Mouse (Mus musculus) cerebellum, adult 11 months (tissue): ENCODE measurements around the gene Aup1.

Experiments
- DNase-seq: peaks from one replicate; pipeline ENCODE4 v3.0.0; 2022

The Aup1 gene

DNA sequence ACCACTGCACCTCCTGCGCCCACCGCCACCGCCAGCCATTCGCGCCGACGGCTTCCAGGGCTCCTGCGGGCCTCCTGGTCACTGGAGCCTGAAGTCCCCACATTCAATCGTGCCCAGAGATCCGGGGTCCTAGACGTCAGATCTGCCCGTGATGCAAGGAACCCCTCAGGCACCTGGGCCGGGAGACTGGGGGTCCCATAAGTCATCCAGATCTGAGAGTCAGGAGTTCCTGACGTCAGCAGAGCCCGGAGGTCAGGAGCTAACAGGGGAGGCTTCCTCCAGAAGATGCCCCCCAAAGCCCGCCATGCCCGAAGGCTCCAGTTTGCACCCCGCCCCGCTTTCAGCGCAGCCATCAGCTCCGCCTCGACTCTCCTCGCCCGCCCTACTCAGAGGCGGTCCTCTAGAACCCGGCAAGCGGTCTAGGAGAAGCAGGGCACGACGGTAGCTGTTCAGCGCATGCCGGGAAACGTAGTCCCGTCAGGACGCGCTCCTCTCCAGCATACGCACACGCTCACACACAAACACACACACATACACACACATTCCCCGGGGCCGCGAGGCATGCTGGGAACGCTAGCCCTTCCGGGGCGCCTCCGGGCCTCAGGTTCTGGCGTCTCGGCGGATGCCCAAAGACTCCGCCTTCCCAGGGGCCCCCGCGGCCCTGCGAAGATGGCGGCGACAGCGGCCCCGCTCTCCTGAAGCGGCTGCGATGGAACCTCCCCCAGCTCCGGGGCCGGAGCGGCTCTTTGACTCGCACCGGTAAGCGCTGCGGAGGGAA lies at the start of gene Aup1:
Aup1 (plus strand) TSS at position 448 of the 778 bp plus-strand sequence.
- peak; percentile 94 for DNase-seq

DNA sequence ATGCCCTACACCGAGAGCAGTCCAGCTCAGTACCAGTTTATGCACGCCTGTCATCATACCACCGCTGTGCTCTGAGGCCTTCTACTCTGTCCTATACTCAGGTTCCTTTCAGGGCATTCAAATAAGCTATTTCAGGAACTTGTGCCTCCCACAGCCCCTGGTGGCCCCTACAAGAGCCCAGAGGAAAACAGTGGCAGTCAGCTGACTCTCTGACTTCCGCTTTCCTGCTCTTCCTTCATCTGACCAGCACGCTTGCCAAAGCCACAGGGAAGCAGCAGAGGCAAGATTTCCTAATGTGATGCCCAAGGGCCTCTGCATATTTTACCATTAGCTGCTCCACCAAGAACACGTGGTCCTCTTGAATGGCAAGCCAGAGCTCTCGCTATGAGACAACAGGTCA lies 49.4 kb upstream of the Aup1 start:
- DNase-seq = no peak

DNA sequence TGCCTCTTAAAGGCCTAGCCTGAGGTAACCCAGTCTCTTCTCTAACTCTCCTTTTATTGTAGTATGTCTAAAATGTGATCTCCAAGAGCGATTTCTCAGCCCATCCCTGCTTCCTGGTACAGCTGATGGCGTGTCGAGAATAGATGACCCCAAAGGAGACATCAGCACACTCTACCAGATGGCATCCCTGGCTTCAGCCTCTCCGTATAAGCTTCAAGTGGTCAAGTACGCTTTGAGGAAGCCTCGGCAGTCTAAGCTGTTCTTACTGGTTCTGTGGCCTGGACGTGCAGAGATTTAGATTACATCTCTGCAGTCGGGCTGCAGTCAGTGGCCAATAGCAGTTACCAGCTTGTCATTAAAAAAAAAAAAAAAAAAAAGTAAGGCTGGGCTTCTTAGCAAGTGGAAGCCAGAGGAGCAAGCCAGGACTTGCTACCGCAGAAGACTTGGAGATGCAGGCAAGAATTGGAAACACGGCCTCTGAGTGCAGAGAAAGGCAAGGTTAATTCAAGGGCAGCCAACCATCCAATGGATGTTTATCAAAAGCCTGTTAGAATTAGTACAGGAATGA lies 48.8 kb upstream of the Aup1 start:
- no peak for DNase-seq

DNA sequence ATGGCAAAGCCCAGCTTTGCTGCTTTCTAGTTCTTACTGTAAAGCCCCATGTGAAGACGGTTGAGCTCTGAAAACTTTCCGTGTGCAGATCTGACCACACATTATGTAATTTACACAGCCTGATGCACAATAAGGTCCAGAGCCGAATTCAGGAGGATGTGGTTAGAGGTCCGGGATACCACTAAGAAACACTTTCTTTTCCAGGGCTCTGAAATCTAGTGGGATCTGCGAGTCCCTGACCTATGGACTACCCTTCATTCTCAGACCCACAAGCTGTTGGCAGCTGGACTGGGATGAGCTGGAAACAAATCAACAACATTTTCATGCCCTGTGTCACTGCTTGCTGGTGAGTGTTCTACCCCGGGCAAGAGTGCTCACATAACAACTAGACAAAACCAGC lies 48.2 kb upstream of the Aup1 start:
- no peak for DNase-seq

DNA sequence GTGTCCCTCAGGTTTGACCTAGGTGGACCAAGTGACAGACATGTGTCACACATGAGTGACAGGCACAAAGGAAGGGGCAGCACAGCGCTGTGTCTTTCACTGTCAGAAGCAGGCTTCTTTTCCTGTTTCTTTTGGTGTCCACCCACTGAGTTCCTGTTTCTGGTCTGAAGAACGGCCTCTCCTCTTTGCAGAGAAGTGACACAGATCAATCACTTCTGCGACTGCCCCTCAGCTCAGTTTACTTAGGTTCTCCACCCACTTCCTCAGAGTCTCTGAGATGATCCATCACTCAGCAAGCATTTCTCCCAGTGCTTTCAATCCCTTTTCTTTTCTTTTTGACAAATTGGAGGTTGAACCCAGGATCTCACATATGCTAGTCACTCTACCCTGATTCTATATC lies 45.7 kb upstream of the Aup1 start:
- no peak for DNase-seq

DNA sequence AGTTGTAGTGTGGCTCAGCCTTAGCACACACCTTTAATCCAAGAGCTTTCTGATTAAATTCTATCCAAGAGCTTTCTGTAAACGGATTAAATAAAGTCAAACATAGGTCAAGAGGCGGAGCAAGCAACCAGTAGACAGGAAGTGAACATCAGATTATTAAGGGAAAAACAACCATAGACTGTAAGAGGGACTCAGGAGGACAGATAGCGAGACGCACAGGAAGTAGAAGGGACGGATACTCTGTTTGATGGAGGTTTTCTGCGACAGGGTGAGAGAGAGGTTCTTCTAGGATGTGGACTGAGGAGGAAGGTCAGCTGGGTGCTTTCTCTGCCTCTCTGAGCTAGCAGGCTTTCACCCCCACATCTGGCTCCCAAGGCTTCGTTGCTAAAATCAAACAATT lies 44.3 kb upstream of the Aup1 start:
- no peak for DNase-seq

DNA sequence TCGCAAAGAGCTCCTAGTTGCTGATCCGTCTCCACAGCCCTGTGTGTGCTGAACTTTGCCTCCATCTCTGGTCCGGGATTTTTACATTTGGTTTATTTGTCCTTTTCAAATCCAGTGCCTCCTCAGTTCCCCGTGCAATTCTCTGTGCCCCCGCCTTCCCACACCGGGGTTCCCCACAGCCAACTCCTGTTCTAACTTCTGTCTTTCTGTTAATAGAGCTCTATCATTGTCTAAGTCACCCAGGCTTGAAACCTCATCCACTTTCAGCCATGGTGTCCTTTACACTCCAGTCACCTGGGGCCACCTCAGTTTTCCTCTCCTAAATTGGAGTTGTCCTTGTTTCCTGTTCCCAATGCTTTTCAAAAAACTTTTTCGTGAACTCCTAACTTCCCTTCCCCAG lies 43.1 kb upstream of the Aup1 start:
- DNase-seq = no peak

DNA sequence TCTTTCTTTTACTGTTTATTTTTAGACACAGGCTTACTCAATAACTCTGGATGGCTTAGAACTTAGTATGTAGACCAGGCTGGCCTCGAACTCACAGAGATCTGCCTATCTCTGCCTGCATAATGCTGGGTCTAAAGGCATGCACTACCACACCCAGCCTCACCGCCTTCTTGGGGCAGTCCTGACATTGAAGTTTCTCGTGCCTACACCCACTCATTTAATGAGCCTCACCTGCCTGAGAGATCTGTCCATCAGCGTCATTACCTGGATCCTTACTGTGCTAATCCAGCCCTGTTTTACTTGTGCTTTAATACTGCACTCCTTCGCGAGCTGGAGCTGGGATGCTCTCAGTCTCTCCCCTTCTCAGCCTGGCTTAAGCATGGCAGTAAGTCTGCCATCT lies 42.6 kb upstream of the Aup1 start:
- no peak for DNase-seq

DNA sequence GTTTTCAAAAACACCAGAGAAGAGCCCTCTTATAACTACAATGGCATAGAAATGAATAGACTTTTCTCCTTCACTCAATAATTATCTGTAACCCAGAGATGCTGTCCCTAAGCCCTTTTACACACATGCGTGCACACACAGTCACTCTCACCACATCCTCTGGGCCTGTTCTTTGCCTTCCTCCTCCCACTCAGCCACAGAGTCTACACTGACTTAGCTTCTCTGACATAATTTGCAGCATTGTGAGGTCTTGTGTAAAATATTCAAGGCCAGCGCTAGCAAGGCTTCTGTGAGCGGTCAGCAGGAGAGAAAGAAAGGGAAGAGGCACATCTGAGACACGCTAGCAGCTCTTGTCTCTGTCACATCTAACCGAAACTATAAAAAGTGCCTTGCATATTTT lies 40.9 kb upstream of the Aup1 start:
- no peak for DNase-seq

DNA sequence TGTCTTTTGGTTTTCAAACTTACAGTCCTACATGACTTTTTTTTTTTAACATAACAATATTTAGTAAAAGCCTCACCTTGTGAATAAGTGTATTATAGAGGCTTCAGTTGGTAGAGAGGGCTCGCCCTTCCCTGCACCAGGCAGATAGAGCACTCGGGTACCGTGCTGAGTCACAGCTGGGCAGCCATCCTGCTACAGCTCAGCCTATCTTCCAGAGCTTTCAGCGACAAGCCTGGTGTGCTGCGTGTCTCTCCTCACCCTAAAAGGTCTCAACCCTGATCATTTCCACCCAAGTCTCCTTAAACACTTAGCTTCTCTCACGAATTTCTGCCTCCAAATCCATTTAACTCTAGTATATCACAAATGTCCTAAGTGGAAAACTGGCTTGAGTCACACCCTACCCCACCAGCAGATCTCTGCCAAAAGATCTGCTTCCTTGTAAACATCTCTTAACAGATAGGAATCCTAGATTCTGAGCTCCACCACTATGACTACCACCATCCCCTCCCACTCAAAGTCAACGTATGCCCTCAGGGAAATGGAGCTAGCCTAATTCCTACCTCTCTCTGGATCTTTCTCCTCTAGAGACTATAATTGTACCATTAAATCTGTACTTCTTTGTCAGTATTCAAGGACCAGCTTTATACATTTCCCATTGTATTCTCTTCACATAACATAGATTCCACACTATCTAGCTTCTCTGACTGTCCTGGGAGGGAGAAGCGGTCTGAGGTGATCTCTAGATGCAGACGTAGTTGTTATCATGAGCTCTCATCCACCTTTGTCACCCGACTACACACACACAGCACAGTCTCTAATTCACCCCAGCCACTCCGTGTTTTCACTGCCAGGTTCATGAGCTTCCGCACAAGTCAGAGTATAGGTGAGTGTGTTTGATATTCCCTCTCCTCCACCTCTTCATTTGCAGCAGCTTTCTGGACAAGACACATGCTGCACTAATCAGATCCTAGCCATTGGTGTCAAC lies 39.5 kb upstream of the Aup1 start:
- no peak for DNase-seq

DNA sequence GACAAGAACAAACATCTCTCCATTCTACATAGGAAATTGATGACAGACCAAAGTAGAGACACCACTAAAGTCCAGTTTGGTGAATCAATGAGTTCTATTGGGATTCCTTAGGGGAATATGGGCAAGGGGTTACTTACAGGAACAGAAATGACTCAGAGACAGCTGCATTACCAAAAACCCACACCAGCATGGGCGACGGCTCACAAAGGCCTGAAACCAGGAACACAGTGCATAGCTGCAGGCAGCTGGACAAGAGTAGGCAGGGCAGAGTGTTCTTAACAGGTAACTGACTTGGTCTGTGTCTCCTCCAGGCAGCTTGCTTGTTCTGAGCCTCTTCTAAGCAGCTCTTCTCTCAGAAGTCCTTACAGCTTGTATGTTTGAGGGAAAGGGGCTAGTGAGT lies 38.6 kb upstream of the Aup1 start:
- no peak for DNase-seq

DNA sequence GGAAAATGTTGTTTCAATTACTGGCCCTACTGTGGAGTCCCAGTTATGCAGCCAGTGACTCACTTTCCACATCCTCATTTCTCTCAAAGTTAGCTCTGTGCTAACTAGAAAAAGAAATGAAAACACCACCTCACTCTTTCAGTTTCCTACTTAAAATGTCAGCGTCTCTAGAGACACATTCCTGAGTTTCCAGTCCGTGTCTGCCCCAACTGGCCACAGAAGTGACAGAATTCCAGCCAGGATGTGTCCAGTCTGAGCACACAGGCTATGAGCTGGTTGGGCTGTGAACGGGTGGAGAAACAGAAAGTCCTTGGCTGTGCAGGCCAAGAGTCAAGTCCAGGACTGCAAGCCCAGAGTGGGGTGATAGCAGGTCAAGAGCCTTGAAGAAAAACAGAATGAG lies 37.1 kb upstream of the Aup1 start:
- DNase-seq = no peak

DNA sequence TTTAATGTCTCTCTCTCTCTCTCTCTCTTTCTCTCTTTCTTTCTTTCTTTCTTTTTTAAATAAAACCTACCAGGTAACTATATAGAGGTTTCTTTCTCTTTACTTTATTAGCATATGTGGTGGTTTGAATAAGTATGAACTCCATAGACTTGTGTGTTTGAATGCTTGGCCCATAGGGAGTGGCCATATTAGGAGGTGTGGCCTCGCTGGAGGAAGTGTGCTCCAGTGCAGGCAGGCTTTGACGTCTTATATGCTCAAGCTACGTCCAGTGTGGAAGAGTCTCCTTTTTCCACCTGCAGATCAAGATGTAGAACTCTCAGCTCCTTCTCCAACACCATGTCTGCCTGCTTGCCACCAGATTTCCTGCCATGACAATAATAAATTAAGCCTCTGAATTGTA lies 35.3 kb upstream of the Aup1 start:
- DNase-seq = no peak

DNA sequence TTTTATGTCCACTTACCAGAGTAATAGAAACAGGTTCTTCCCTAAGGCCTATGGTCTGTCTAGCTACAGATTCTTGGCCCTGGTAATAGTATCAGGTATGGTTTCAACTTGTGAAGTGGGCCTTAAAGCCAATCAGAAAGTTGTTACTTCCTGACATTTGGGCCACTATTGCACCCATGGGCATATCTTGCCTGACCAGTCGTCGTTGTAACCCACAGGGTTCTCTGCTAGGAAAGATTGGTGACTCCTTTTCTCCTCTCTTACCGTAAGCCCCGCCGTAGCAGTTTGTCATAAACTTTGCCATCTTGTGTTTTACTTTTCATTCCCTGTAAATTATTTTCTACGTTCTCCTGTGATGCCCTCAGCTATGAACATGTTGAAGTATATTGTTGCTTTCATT lies 34.2 kb upstream of the Aup1 start:
- DNase-seq = no peak

DNA sequence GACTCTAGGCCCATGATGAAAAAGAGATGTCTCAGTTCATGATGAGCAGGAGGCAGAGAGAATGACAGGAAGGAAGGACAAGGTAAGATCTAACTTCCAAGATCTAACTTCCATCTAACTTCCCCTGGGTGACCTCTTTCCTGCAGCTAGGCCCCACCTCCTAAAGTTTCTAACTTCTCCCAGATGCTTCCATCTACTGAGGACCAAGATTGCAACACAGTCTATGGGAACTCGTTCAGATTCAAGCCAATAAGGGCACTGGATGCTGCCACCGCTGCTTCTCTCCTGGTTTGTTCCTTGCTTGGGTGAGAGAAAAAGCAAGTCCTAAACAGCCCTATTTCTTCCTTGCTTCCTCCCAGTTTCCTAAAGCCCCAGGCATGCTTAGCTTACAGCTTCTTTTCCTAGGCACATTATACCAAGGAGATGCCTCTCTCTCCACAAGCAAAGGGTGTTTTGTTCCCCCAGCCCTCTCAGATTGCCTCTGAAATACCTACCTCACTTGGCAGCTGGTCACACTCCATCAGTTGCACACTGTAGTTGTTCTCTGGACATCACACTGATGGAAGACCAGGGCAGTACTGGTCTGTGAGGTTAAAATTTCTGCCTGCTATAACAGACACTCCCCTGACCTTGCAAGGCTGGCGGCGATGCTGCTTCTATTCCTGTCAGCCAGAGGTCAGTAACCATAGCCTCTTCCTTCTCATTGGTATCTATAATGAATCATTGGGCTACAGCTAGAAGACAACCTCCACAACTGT lies 33.3 kb upstream of the Aup1 start:
- no peak for DNase-seq

DNA sequence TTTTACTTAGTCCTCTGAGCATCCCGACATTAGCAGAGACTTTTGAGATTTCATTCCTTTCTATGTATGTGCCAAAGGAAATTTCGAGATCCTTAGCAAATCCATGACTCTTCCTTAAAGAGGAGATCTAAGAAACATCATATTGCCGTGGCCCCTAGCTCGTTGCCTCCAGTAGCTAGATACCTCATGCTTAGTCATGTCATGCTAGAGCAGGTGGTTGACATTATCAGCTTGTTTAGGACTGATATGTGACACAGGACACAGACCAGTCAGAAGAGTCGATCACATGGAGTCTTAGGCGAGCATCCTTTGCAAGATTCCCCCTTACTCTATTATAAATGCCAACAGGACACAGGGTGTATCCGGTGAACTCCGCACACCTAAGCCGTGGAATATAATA lies 31.3 kb upstream of the Aup1 start:
- no peak for DNase-seq

DNA sequence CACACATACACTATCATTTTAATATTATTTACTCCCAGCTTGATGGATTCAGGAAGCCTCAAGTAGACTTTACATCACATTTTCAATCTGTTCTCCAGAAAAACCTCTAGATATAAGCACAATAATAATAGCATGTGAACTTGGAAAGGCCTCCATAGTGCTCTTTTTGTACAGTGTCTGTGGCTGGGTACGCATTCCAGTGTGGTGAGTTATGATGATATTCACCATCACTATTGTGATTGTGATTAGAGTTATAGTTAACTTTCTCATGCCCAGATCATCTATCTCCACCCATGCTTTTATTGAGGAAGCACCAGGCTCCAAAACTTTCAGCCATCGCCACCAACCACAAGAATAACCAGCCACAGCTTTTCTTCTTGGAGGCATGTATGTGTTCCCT lies 30.5 kb upstream of the Aup1 start:
- no peak for DNase-seq

DNA sequence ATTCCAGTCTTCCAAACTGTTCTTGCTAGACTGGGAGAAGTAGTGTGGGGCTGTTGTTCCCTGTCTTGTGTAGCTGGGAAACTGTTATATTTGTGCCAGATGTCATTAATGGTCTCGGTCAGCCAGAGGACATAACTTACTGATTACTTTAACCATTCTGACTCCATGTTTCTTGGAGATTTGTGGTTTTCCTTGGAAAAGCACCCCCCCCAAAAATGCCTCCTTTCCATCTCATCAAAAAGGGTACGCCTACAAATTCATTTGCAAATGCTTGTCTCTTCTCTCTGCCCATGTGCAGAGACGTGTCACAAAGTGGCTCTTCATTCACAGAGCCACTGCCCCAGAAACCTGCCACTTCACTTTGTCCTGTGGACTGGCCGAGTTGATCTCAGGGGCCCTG lies 29.9 kb upstream of the Aup1 start:
- DNase-seq = no peak

DNA sequence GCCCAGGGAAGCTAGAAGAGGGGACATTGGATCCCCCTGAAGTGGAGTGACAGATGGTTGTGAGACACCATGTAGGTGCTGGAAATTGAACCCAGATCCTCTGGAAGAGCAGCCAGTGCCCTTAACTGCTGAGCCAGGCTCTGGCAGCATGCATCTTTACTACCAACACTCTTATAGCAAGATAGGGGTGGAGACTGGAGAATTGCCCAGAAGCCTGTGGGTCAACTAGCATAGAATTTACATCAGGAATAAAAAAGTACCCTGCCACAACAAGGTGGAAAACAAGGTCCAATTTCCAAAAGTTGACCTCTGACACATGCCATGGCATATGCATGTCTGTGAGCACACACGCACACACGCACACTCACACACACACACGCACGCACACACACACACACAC lies 29.1 kb upstream of the Aup1 start:
- no peak for DNase-seq

DNA sequence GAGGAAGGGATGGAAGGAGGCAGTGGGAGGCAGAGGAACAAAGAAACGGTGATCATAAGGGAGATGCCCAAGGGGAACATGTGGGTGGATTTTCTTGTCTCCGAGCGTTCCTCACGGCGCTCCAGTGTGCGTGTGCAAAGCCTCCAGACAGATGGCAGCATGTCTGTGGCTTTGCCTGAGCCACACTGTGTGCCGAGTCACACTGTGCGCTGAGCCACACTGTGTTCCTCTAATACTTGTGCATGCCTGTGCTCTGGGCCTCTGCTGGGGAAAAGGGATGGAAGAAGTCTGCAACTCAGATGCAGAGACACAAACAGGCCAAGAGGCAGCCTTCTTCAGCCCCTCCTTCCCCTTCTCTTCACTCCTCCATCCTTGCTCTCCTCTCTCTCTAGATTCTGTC lies 27.0 kb upstream of the Aup1 start:
- no peak for DNase-seq

DNA sequence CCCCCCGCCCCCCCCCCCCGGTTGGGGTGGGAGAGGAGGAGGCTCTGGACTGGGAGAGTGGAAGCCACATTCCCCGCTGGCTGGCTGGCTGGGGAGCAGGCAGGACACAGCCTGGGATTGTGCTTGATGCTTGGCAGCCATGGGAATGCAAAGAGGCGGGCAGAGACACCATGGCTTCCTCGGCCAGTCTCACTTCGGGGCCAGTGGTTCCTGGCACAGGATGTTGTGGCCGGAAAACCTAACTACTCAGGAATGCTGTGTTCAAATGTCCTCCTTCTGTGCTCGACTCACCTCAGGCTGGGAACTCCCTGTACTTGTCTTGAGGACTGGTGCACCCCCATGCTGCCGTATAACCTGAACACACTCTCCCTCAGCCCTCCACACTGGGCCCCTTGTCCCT lies 26.6 kb upstream of the Aup1 start:
- DNase-seq = no peak

DNA sequence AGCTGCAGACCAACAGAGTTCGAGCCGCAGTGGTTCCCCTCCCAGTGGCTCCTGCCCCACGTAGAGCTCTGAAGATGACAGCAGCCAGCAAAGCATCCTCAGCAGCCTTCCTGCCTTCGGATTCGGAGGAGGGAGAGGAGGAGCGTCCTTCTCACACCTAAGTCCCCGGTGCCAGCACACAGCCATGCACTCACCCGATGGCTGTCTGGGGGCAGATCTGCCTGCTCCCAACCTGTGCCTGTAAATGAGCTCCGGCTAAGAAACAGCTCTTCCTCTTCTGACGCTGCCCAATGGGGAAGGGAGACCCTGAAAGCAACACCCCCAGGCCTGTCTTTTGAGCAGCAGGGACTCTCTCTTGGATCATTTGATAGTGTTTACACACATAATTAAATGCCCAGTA lies 24.5 kb upstream of the Aup1 start:
- no peak for DNase-seq

DNA sequence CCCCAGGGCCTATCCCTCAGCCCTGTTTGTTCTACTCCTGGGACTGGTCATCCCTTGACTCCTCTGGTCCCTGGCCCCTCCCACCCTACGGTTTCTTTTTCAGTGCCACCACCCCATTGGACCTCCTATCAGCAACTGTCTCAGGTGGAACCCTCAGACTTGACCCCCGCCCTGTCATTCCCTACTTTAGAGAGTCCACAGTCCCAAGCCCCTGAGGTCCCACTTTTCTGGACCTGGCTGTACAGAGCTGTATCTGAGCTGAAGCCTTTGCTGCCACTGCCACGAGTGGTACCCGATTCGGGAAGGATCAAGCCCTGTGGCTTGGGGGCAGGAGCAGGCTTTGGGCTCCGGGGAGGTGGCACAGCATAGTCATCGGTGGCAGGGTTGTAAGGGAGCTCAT lies 23.2 kb upstream of the Aup1 start:
- no peak for DNase-seq
